Mouse (Mus musculus): ENCODE data around the gene Hepacam.

DNA sequence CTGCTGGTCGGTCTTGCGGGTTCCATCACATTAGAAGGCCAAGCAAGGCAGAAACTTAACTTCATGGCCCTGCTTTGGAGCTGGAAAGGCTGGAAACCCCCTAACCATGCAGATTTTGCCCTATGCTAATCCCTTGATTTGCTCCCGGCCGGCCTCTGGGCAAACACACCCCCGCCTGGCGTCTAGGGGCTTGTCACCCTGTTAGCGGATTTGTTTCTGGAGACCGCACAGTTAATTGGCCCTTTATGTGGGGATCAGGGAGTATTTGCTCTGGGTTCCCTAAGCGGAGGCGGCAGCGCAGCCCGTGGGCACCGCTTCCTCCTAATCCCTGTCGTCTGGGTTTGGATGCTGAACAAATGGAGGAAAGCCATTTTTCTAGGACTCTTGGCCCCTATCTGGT, 67.8 kb downstream of the Hepacam start:
- TF ChIP-seq POLR2A (IDR thresholded peaks at IDR 0.05; ENCODE audit: insufficient read length, low read depth) (no peak), MYOD1 (IDR thresholded peaks at IDR 0.05; ENCODE audit: control insufficient read depth in 1 of 3, insufficient read length in 2 of 3, low read depth in 2 of 3) (no peak), MAX (IDR thresholded peaks at IDR 0.05; ENCODE audit: low read depth) (no peak), TCF12 (IDR thresholded peaks at IDR 0.05; ENCODE audit: insufficient read depth, poor library complexity, severe bottlenecking) (no peak), E2F4 (IDR thresholded peaks at IDR 0.05; ENCODE audit: insufficient read depth) (no peak), USF1 (IDR thresholded peaks at IDR 0.05; ENCODE audit: low read depth) (no peak), MYOG (IDR thresholded peaks at IDR 0.05; ENCODE audit: control insufficient read depth in 1 of 3, insufficient read depth in 1 of 3, insufficient read length in 2 of 3, low read depth in 2 of 3) (no peak), POLR2AphosphoS2 (IDR thresholded peaks at IDR 0.05; ENCODE audit: insufficient read length, low read depth) (no peak), SRF (IDR thresholded peaks at IDR 0.05; ENCODE audit: control insufficient read depth, insufficient read length, low read depth) (no peak)
